Mouse (Mus musculus): Measurements from ENCODE around the gene Sfxn2. TPM values are rescaled to one million over a fixed set of nuclear protein-coding genes. Genes with fewer than 3 reads are reported as not detected.

Gene Sfxn2
- total RNA-seq, 2 experiments from 2014 or later = 4.3 to 7.1 TPM

DNA sequence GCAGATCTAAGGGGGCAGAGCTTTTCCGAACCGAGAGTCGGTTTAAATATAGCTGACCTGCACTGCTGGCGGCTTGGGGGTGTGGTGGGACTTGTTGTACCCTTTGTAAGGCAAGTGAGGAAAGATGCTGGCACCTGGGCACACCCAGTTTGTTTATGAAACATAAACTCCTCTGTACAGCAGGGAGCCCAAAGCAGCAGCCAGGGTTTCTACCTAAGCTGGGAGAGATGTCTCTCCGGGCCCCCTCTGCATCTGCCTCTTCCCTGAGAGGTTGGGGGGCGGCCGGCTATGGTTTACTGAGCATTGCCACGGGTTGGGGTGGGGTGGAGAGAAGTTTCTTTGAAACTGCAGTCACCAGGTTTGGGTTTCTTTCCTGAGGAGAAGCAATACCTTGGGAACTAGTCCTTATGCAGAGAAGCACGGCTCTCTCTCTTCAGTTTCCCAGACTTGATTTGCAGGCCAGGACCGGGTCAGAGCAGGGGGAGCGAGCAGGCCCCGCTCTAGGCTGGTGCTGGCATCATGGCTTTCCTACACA is 49.6 kb downstream of the Sfxn2 start:
- intact Hi-C loops (cut with DNase I) = no loop called here
- DNase-seq (ENCODE audit: low spot score in 2 of 2) = no peak

DNA sequence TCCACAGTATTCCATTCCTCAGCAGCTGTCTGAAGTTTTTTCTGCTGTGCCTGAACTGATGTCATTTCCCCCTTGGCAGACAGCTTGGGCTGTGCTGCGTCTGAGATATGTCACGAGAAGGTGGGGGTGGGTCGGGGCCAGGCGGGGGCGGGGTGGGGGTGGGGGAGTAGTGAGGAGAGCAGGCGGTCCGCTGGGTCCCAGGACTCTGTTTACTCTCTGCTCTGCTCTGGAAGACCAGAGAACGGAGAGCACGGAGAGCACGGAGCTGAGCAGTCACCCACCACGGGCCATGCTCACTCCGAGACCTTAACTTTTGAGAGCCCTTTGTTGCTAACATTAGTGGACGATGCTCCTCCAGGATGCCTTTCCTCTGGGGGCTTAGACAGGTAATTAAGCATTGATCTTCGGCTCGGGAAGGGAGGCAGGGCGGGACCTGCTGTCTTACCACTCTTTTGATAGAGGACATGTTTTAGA is 50.1 kb downstream of the Sfxn2 start:
- DNase-seq (ENCODE audit: low spot score in 2 of 2) = no peak
- intact Hi-C loops (cut with DNase I) = no loop called here

GRCm38 (mm10) chr19:46623790-46624772 is 50.9 kb downstream of the Sfxn2 start:
- intact Hi-C loops (cut with DNase I) = no loop called here
- no peak for DNase-seq (ENCODE audit: low spot score in 2 of 2)

DNA sequence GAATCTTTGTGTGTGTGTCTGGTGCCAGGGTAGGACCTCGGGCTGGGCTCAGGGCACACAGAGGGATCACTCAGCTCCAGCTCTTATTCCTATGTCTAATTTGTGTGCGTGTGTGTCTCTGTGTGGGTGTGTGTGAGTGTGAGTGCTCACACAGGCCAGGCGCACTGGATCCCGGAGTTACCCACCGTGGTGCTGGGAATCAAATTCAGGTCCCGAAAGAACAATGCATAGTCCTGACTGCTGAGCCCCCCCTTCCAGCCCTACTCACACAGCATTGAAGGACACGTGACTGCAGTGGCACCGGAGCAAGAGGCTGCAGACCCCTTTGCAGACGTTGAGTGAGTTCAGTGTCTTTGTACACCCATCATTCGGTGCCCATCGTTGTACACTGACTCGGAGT is 51.9 kb downstream of the Sfxn2 start:
- DNase-seq (ENCODE audit: low spot score in 2 of 2) = no peak
- intact Hi-C loops (cut with DNase I) = no loop called here

DNA sequence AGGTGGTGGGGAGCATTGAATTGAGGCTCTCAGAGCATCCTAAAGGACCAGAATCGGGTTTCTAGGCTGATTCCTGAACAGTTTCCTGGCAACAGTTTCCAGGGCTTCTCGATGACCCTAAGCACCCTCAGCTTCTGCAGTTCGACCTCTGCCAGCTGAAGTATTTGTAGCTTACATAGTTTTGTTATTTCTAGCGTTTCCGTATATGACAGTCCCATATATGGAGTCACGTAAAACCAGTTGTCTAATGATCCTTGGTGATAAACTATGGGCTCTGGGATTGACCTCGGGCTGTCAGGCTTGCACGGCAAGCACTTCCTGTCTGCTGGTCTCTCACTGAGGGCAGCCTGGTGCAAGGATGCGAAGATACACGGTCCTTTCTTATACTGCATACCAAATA is 52.4 kb downstream of the Sfxn2 start:
- no peak for DNase-seq (ENCODE audit: low spot score in 2 of 2)
- intact Hi-C loops (cut with DNase I) = no loop called here

- no peak for DNase-seq (ENCODE audit: low spot score in 2 of 2)
- intact Hi-C loops (cut with DNase I) = no loop called here
Observed at GRCm38 (mm10) chr19:46628403-46628802, 55.2 kb downstream of the Sfxn2 start.

DNA sequence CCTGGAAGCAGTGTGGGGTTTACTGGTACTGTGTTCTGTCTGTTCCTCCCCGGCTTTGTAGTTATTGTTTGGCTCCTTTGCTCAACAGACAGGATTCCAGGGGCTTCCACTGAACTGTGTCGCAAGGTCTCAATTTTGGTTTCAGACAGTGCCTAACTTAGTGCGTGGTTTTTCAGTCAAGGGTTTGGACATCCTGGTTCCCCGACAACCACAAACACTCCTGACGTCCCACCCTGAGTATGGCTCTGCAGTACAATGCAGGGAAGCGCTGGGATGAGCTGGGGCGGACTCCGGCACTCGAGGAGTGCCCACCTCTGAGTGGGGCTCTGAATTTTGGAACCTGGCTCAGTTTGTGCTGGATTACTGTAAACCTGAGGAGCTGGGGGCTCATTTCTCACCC is 56.6 kb downstream of the Sfxn2 start:
- no peak for DNase-seq (ENCODE audit: low spot score in 2 of 2)
- intact Hi-C loops (cut with DNase I) = no loop called here

GRCm38 (mm10) chr19:46631637-46632036 is 58.5 kb downstream of the Sfxn2 start:
- intact Hi-C loops (cut with DNase I) = no loop called here
- no peak for DNase-seq (ENCODE audit: low spot score in 2 of 2)

GRCm38 (mm10) chr19:46635766-46636165 is 62.6 kb downstream of the Sfxn2 start:
- DNase-seq (ENCODE audit: low spot score in 2 of 2) = no peak
- intact Hi-C loops (cut with DNase I) = no loop called here

DNA sequence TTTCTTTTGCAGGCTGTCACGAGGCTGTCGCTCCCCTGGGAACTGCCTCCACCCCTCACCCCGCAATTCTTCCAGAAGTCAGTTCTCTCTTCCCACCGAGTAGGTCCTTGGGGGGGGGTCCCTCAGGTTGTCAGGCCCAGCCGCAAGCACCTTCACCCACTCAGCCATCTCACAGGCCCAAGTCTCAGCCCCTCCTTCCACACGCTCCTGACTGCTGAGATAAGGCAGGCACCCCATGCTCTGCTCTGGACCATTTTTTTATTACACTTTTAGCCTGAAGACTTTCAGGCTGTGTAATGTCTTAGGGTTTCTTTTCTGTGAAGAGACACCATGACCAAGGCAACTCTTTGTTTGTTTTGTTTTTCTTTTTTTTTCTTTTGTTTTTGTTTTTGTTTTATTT is 64.4 kb downstream of the Sfxn2 start:
- no peak for DNase-seq (ENCODE audit: low spot score in 2 of 2)
- intact Hi-C loops (cut with DNase I) = no loop called here

GRCm38 (mm10) chr19:46639053-46639452 is 65.9 kb downstream of the Sfxn2 start:
- intact Hi-C loops (cut with DNase I) = no loop called here

GRCm38 (mm10) chr19:46639496-46639895 is 66.3 kb downstream of the Sfxn2 start:
- no peak for DNase-seq (ENCODE audit: low spot score in 2 of 2)
- intact Hi-C loops (cut with DNase I) = no loop called here

More at GRCm38 (mm10) chr19:46639053-46639452, 65.9 kb downstream of the Sfxn2 start:
- no peak for DNase-seq (ENCODE audit: low spot score in 2 of 2)

GRCm38 (mm10) chr19:46640780-46641179 is 67.6 kb downstream of the Sfxn2 start:
- intact Hi-C loops (cut with DNase I) = loop anchor here (5.0 kb wide), 1 partner anchor 38 kb away; no protein-coding TSS in a partner anchor
- DNase-seq (ENCODE audit: low spot score in 2 of 2) = no peak

GRCm38 (mm10) chr19:46641420-46642085 is 68.4 kb downstream of the Sfxn2 start:
- intact Hi-C loops (cut with DNase I) = loop anchor here (5.0 kb wide), 1 partner anchor 39 kb away; no protein-coding TSS in a partner anchor
- no peak for DNase-seq (ENCODE audit: low spot score in 2 of 2)

GRCm38 (mm10) chr19:46642136-46642753 is 69.1 kb downstream of the Sfxn2 start:
- no peak for DNase-seq (ENCODE audit: low spot score in 2 of 2)
- intact Hi-C loops (cut with DNase I) = loop anchor here (5.0 kb wide), 1 partner anchor 40 kb away; no protein-coding TSS in a partner anchor

DNA sequence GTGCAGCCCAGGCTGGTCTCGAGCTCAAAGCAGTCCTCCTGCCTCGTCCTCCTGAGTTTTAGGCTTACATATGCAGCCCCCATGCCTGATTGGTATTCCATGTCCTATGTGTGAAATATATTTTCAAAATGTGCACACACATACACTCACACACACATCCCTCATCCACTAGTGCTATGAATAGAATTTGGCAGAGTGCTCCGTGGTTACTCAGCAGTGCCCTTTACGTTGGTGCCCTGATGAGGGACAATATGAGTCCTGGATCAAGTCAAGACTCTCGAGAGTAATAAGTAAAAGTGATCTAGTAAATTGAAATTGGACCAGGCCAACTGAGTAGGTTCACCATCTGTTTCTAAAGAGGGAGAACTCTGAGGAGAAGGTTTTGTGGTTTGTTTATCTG is 70.1 kb downstream of the Sfxn2 start:
- intact Hi-C loops (cut with DNase I) = loop anchor here (5.0 kb wide), 1 partner anchor 41 kb away; no protein-coding TSS in a partner anchor
- DNase-seq (ENCODE audit: low spot score in 2 of 2) = no peak

GRCm38 (mm10) chr19:46644343-46644792 is 71.2 kb downstream of the Sfxn2 start:
- intact Hi-C loops (cut with DNase I) = loop anchor here (5.0 kb wide), 1 partner anchor 42 kb away; no protein-coding TSS in a partner anchor
- DNase-seq (ENCODE audit: low spot score in 2 of 2) = no peak

DNA sequence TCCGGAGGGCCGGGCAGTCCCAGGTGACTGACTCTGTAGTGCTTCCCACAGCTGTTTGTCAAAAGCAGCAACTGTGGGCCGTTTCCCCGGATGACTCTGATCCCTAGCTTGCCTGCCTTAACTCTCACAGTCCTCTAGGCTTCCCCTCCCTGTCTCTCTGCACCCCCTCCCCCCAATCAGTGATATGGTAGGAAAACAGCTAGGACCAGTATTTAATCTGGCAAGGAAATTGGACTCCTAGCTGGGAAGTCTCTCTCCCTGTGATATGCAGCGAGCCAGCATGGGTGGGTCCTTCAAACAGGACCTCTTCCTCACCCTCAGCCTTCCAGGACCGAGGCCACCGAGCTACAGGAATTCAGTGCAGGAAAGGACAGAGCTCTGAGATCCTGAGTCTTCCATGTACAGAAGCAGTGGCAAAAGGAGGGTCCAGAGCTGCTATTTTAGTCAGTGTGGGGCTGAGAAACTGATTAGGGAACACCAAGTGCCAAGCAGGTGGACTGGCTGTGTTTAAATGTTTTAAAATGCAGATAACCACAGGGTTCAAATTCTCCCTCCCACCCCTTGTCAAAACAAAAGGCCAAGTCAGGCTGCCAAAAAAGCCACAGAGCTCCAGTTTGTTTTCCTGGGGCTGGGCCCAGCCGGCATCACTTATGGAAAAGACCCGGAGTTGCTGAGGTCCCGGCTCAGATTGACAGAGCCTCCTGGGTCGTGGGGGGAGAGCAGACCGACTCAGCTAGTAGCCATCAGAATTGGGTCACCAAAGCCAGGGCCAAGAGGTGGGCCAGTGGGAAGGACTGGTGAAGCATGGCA is 71.8 kb downstream of the Sfxn2 start:
- no peak for DNase-seq (ENCODE audit: low spot score in 2 of 2)
- intact Hi-C loops (cut with DNase I) = loop anchor here (5.0 kb wide), 2 partner anchors 43 to 58 kb away; no protein-coding TSS in a partner anchor
